Mouse (Mus musculus) ovary, postnatal 36 days (tissue): ENCODE results near the gene Olfr68.
"Not testable (repeated sequence)": the region's sequence is repeated elsewhere in the genome, so short reads cannot be mapped to it uniquely, and the experiment has no call there.

Experiments used
- DNase-seq: peaks from one replicate; pipeline ENCODE4 v3.0.0; 2022; ENCODE audit warnings: low spot score, mixed read lengths

Olfr68 gene

DNA sequence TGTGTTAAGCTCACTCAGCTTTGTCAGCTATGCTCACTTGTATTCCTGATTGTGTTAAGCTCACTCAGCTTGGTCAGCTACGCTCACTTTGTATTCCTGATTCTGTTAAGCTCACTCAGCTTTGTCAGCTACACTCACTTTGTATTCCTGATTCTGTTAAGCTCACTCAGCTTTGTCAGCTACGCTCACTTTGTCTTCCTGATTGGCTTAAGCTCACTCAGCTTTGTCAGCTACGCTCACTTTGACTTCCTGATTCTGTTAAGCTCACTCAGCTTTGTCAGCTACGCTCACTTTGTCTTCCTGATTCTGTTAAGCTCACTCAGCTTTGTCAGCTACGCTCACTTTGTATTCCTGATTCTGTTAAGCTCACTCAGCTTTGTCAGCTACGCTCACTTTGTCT, 17.3 kb downstream of the Olfr68 start:
- DNase-seq = not testable (repeated sequence)

DNA sequence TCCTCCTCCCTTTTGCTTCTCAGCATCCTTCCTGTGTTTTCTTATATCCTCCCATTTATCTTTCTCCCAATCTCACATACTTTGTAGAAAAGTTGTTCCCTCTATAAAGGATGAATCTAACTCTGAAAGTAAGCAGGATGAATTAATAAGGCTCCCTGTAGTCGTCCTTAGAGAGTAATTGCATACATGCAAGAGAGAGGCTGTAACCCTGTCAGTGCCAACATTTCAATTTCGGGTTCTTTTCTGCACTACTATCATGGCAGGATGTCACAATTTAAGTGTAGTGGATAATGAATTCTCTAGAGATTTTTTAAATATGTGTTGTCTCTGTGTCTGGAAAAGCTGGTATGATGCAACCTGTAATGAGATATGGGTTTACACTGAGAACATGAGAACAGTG, 22.3 kb downstream of the Olfr68 start, which contains the start of gene Olfr630:
Gene Olfr630, minus strand, starts transcription at position 101 of the 400 bp plus-strand sequence.
- no peak for DNase-seq

DNA sequence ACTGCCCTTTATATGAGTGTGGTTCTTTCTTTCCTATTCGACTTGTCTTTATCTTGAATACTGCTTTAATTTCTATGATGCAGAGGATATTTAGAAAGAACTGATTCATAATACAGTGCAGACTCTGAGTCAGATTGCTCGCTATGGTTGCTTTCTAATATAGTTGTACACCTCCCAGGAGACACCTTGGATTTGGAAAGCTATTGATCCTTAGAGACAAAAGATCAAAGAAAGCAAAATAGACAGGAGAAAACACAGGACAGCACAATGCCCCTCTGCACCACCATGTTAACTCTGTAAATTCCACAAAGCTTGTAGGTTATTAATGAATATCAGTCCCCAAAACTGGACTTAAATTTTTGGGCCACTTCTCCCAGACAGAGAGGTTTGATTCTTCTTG, 34.7 kb downstream of the Olfr68 start, which contains the start of gene Olfr629:
Gene Olfr629, minus strand, starts transcription at position 101 of the 400 bp plus-strand sequence.
- DNase-seq = no peak

DNA sequence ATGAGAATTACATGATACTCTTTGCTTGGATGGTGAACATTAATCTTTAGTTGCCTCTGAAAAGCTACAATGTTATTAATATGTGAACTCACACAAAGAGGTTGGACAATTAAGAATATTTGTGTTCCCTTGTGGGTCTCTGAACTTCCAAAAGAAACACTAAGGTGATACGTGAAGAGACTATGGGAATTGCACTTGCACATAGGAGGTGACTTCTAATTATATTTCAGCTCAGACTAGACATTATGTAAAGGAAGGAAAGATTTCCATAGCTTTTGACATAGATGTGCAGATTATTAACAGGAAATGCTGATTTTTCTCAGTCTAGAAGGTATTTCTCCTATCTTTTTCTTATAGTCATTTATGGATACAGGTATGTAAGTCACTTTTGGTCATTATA, 49.4 kb downstream of the Olfr68 start, which contains the start of gene Olfr628:
Gene Olfr628, plus strand, starts transcription at position 301 of the 400 bp plus-strand sequence.
- DNase-seq = no peak
